Mouse (Mus musculus) forelimb bud, embryonic 11.5 days (tissue): ENCODE measurements around the gene Ino80e.

ENCODE experiments used
- DNase-seq: peaks from one replicate; pipeline ENCODE4 v3.0.0-alpha.2; 2012; ENCODE audit warnings: low read depth, low spot score

Gene Ino80e

DNA sequence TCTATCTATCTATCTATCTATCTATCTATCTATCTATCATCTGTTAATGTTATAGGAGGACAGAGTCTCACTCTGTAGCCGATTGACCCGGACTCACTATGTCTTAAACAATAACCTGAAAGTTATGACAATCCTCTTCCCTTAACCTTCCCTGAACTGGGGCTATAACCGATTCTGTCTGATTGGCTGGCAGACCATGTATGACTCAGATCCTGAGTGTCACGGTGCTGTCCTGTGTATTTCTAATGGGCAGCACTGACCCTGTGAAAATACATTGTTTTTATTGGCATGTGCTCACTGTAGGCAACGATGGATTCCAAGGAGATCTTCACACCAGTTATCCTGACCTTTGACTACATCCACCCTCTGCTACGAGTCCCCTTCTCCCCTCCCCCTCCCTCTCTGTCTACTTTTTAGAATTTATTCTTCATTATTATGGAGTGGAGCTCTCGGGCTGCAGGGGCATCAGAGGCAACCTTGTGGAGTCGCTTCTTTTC, 46.4 kb downstream of the Ino80e start:
- no peak for DNase-seq

DNA sequence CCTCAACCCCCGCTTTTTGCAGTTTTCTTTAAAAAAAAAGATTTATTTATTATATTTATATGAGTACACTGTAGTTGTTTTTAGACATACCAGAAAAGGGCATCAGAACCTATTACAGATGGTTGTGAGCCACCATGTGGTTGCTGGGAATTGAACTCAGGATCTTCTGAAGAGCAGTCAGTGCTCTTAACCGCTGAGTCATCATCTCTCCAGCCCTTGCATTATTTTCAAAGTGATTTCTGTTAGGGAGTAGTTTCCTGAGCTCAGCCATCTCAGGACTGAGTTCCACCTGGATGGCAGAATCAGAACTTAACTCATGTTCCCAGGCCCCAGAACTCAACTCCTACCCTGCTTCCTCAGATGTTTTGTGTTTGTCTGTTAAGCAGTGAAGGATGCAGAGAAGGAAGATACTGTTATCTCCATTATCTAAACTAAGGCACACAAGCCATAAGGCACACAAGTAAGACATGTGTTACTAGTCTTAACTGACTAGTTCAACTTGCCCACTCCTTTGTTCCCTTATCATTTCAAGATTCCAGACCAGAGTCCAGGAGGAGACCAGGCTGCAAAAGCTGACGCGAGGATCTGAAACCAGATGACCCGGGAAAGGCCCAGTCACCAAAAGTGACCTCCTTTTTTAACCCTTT, 52.3 kb downstream of the Ino80e start:
- DNase-seq = no peak

DNA sequence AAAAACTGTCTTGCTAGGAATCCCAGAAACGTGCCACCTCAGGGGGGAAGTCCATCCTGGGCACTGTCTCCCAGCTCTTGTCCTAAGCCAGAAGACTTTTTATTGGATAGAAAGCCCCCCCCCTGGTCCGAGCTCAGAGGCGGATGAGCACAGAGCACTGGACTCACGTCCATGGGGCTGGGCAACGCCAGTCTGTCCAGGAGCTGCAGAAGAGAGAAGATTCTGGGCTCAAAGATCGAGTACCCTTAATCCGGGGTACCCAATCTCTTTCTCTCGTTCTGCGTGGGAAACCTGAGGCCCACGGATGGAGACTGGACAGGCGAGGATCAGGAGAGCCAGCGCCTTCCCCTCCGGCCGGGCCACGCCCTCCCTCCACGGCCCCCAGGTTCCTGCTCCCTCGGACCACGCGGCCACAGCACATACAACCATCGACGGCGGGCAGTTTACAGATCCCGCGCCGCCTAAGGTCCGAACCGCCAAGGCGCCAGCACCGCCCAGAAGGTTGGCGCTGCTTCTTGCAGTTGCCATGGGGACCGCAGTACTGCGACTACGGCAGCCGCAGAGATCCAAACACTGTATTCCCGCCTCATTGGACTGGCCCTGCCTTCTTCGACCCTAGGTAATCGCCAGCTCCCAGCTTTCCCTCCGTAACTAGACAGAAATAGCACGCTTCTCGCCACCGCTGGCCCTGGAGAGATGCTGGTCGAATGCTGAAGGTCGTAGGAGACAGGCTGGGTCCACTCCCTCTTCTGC, 53.3 kb downstream of the Ino80e start:
- peak; percentile 85 for DNase-seq

DNA sequence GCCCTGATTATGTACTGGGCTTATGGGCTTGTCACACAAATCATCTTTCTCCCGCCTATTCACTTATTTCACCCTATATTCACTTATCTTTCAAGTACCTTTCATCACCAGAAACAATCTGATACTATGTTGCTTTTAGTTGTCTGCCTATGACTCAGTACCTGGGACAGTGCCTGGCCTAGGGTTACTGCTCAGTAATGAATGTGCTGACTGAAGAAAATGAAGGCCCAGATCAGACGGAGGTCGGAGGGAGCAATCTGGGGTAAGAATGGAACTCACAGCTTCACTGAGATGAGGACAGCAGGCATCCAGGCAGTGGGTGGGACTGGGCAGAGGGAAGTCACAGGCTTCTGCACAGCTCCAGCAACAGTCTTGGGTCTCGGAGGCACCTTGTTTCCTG, 54.8 kb downstream of the Ino80e start:
- no peak for DNase-seq

DNA sequence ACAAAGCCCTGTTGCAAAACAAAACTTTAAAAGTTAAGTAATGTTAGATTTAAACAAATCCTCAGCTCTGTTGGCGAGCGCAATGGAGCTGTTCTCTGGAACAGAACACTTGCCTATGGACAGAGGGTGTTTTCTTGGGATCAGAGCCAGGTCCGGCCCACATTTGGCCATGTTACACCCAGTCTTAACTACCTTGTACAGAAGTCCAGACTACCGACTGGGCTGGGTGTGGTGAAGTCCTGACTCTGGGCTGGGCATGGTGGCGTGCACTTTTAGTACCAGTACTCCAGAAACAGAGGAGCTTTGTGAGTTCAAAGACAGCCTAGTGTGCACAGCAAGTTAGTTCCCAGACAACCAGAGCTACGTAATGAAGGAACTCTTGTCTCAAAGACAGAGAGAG, 55.2 kb downstream of the Ino80e start:
- no peak for DNase-seq

DNA sequence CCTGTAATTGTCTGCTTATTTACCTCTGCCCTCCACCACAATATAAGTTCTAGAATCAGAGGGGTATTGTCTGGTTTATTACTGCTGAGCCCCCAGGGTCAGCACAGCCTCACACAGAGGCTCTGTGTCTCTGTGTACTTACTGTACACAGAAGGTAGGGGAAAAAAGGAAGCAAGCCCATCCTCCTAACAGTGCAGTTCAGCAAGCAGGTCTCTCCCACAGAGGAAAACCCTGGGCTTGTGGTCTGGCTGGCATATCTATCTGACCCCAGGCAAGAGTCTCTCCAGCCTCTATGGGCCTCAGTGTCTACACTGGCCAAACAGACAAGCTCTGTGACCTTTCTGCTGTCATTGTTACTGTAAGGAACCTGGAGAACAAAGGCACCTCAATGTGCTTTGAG, 58.4 kb downstream of the Ino80e start:
- no peak for DNase-seq

DNA sequence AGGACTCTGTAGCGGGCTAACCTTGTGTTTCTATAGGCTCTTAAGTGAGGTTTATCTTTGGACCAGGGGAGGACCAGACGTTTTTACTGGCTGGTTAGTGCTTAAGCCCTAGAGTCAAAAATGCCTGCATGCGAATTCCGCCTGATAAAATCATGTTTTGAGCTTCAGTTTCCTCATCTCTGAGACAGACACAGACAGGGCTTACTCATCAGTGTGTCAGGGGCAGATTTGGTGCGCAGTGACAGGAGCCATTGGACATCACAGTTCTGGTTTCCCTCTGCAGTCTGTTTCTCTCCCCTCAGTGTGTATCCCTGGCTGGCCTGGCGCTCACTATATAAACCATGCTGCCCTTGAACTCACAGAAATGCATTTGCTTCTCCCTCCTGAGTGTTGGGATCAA, 59.0 kb downstream of the Ino80e start:
- DNase-seq = no peak

DNA sequence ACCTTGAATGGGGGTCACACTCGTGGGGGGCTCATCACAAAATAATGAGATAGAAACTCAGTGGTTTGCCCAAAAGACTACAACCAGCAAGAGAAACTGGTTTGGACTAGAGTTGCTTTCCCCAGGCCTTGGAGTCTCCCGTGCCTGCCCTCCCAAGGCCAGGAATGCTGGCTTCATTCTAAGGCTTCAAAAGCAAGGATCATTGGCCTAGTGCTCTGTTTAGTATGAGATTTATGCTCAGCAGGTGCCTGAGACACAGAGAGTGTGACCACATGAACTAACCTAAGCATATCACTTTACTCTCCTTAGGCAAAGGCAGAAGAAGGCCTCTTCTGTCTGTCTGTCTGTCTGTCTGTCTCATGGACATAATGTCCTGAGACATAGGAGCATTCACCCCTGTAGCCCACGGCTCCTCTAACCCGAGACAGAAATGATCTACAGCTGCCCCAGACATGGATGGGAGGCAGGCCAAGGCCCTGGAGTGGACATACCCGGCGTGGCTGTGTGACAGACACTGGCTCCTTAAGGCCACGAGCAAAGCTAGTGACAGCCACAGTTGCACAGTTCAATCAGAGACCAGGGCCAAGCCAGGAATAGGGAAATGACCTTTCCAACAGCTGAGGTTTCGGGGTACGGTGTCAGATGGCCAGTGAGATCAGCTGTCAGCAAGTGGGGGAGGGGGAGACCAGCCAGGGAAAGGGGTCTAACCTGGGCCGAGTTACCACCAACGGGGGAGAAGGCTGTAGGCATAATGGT, 59.9 kb downstream of the Ino80e start:
- no peak for DNase-seq

DNA sequence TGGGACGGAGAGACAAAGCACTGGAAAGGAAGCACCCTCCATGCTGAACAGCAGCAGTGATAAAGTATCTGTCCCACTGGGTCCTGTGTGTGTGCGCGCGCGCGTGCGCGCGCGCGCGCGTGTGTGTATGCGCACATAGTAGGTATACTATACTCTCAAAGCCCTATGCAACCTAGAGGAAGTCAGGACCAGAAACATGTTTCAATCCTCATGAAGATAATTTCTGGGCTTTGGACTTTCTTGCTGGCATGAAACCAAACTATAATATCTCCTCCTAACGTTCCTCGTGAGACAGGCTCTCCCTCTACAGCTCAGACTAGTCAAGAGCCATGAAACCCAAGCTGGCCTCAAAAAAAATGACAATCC, 61.1 kb downstream of the Ino80e start:
- DNase-seq = no peak
